Mouse (Mus musculus) liver, embryonic 11.5 days (tissue): ENCODE data around the gene Bcl9l. TPM values are rescaled to one million over a fixed set of nuclear protein-coding genes. Genes with fewer than 3 reads are reported as not detected.

ENCODE experiments used
- ATAC-seq: fragments of 200-750 bp; cut with Nextera tagmentation; replicated peaks from 2 replicates; pipeline ENCODE4 v1.8.0; 2017; ENCODE audit warnings: moderate number of reproducible peaks, mild to moderate bottlenecking, moderate TSS enrichment, moderate library complexity; ENCODE audit not compliant: low FRiP score
- DNase-seq: peaks from one replicate; pipeline ENCODE4 v3.0.0-alpha.2; 2017; ENCODE audit warnings: low spot score
- H3K27ac ChIP-seq: fragments of 300-500 bp; sonication (generic); 2 replicates; pipeline ENCODE4 v1.5.1; 2014; ENCODE audit warnings: mild to moderate bottlenecking, low read depth, low read length, control low read depth
- H3K27me3 ChIP-seq: fragments of 300-500 bp; sonication (generic); replicated peaks from 2 replicates; pipeline ENCODE4 v1.6.1; 2014; ENCODE audit warnings: low read length, mixed read lengths; ENCODE audit not compliant: control insufficient read depth, insufficient read depth
- H3K36me3 ChIP-seq: fragments of 300-500 bp; sonication (generic); 2 replicates; pipeline ENCODE4 v1.6.1; 2014; ENCODE audit warnings: mild to moderate bottlenecking, low read length, moderate library complexity, mixed read lengths; ENCODE audit not compliant: control insufficient read depth, insufficient read depth
- H3K4me1 ChIP-seq: fragments of 300-500 bp; sonication (generic); replicated peaks from 2 replicates; pipeline ENCODE4 v1.6.1; 2014; ENCODE audit warnings: low read length, mixed read lengths; ENCODE audit not compliant: control insufficient read depth, insufficient read depth
- H3K4me2 ChIP-seq: fragments of 300-500 bp; sonication (generic); 2 replicates; pipeline ENCODE4 v1.6.1; 2014; ENCODE audit warnings: mild to moderate bottlenecking, control low read depth, moderate library complexity
- H3K4me3 ChIP-seq: fragments of 300-500 bp; sonication (generic); 2 replicates; pipeline ENCODE4 v1.5.1; 2014; ENCODE audit warnings: low read depth, low read length, control low read depth
- H3K9ac ChIP-seq: fragments of 300-500 bp; sonication (generic); 2 replicates; pipeline ENCODE4 v1.6.1; 2014; ENCODE audit warnings: low read depth, low read length, control low read depth
- H3K9me3 ChIP-seq: fragments of 300-500 bp; sonication (generic); 2 replicates; pipeline ENCODE4 v1.6.1; 2016; ENCODE audit warnings: low read length, inconsistent platforms, mixed read lengths; ENCODE audit not compliant: control insufficient read depth
- WGBS: fragments of 180-500 bp; shearing (Covaris S2); extraction: QIAGEN DNeasy Blood & Tissue Kit; methylation state at CpG from one replicate; pipeline ENCODE4 v1.1.7; 2014; 5-methylcytosine and 5-hydroxymethylcytosine counted together
- polyA plus RNA-seq: library from polyadenylated mRNA; unstranded; fragments of >200 nt; fragmentation: Nextera tagmentation; extraction: Ambion mirVana; gene quantifications from 2 replicates; pipeline ENCODE4 v1.2.1, GENCODE M21; 2014

The Bcl9l gene
- polyA plus RNA-seq, 1 experiment from 2014 or later, result 5.0 TPM

DNA sequence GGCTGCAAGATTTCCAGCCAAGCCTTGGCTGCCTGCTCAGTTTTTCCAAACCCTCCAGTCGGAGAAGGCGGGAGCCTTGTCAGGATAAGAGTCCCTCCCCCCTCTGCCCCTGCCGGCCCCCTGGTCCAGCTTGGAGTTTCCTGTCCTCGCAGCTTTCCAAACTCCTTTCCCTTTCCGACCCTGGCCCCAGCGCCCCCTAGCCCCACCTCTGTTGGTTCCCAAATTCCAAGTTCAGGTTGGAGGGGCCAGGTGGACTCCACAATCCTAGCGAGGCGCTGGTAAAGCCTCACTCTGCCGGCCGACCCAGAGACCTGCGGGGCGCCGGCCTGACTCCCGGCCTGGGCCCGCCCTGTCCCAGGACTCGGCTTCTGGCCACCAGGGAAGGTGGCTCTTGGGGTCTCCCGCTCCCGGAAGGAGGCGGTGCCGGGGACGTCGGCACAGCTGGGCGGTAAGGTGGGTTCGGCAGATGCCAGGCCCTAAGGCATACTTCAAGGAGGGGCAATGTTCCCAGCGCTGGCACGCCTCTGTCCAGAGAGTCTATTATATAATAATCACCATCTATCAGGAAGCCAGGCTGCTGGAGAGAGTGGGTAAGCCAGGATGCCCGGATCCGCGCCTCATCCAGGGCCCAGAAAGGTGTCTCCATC, 3.5 kb upstream of the Bcl9l start:
- WGBS, result under 1% methylated on average over 29 of the region's 29 CpGs
- Histone ChIP-seq H3K4me1 (peaks cover 21% of the 10 kb centered on the region), H3K9me3 (no peaks in the 10 kb centered on the region), H3K9ac (peak overlapping the region; percentile 58), H3K4me2 (peak overlapping the region; percentile 98), H3K27ac (peak overlapping the region; percentile 89), H3K4me3 (peak overlapping the region; percentile 67), H3K36me3 (no peaks in the 10 kb centered on the region), H3K27me3 (peaks cover 3% of the 10 kb centered on the region; the same call in 1 of the 2 replicates)
- ATAC-seq (peak; percentile 18; the same call in 1 of the 2 replicates), DNase-seq (peak; percentile 79)

DNA sequence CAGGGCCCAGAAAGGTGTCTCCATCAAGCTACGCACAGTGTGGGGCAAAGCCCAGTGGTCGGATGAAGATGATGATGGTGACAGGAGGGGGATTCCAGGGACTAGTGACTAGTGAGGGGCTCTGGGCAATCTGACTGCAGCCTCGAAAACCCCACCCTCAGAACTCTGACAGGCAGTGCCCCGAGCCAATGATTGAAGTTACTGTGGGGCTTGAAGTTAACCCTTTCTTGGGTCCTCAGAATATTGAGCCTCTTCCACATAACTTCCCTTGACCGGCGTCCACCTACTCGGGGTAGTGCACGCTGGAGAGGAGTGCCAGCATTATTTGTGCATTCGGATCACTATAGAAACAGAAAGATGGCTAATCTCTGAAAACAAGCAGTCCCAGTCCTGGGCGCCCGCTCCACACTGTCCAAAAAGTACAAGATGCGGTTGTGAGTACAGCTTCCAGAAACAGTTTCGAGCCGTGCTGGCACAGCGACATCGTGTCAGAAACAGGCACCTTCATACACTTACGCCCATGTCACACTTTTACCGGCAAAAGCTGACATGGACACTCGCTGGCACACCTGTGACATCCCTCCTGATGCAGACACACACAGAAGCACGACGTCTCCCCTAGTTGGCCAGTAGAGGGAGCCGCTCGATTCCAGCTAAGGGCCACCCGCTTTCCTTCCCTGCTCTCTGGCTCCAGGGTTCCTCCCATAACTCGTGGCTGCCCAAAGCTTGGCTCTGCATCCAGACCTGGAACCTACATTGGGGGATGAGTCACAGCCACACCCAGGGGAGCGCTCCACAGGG, 2.8 kb upstream of the Bcl9l start:
- peaks cover 3% of the 10 kb centered on the region; the same call in 1 of the 2 replicates for H3K27me3 ChIP-seq
- H3K4me2 ChIP-seq, result peak overlapping the region; percentile 98
- peak overlapping the region; percentile 67 for H3K4me3 ChIP-seq
- no peaks in the 10 kb centered on the region for H3K36me3 ChIP-seq
- H3K9ac ChIP-seq, result peak overlapping the region; percentile 58; the same call in 1 of the 2 replicates
- peaks cover 27% of the 10 kb centered on the region for H3K4me1 ChIP-seq
- WGBS, result under 1% methylated on average over 26 of the region's 26 CpGs
- ATAC-seq, result peak; percentile 60
- H3K27ac ChIP-seq, result peak overlapping the region; percentile 89; the same call in 1 of the 2 replicates
- H3K9me3 ChIP-seq, result no peaks in the 10 kb centered on the region
- DNase-seq, result peak; percentile 84

DNA sequence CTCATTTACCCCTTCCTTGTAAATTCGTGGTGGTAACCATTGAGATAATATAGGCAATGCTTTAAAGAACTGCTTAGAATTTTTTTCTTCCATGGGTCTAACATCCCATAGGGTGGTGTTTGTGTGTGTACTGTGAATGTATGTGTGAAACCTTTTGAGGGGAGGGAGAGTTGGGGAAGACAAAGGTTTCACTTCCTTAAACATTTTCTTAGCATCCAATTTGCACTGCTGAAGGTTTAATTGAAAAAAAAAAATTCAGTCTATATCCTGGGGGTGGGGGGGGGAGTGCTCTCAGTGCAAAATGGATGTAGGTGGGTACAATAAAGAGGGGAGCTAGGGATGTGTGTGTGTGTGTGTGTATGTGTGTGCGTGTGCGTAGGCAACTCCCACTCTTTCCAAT, 513 bp upstream of the Bcl9l start:
- Histone ChIP-seq H3K27me3 (peaks cover 3% of the 10 kb centered on the region; the same call in 1 of the 2 replicates), H3K4me3 (peak overlapping the region; percentile 78), H3K4me2 (peak overlapping the region; percentile 84), H3K27ac (peak overlapping the region; percentile 73; the same call in 1 of the 2 replicates), H3K36me3 (no peaks in the 10 kb centered on the region), H3K9ac (no peak overlapping the region), H3K9me3 (no peaks in the 10 kb centered on the region), H3K4me1 (peaks cover 46% of the 10 kb centered on the region)
- no peak for ATAC-seq
- DNase-seq, result no peak
- 4% methylated on average over 3 of the region's 3 CpGs for WGBS

DNA sequence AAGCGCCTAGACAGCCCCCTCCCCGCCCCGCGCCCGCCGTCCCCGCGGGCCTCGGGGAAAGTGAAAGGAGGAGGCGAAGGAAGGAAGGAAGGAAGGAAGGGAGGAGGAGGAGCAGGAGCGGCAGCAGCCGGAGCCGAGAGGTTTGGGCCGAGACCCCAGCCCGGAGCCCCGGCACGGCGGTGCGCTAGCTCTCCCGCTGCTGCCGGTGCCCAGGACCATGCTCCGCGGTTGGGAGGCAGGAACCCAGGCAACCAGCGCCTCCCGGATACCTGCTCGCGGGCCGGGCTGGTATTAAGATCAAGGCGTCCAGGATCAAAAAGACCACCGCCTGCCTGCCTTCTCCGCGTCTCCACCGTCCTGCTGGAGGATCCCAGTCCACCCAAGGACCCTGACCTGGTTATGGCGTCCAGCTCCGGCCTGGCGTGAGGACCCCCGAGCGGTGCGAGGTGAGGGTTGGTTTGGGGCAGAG, 450 bp downstream of the Bcl9l start:
- Histone ChIP-seq H3K4me1 (peaks cover 48% of the 10 kb centered on the region), H3K9ac (peak overlapping the region; percentile 80), H3K4me3 (peak overlapping the region; percentile 78), H3K9me3 (no peaks in the 10 kb centered on the region), H3K36me3 (no peaks in the 10 kb centered on the region), H3K27me3 (peaks cover 3% of the 10 kb centered on the region; the same call in 1 of the 2 replicates), H3K4me2 (peak overlapping the region; percentile 84), H3K27ac (peak overlapping the region; percentile 73)
- ATAC-seq (no peak), DNase-seq (no peak)
- WGBS, result 0% methylated on average over 33 of the region's 39 CpGs

DNA sequence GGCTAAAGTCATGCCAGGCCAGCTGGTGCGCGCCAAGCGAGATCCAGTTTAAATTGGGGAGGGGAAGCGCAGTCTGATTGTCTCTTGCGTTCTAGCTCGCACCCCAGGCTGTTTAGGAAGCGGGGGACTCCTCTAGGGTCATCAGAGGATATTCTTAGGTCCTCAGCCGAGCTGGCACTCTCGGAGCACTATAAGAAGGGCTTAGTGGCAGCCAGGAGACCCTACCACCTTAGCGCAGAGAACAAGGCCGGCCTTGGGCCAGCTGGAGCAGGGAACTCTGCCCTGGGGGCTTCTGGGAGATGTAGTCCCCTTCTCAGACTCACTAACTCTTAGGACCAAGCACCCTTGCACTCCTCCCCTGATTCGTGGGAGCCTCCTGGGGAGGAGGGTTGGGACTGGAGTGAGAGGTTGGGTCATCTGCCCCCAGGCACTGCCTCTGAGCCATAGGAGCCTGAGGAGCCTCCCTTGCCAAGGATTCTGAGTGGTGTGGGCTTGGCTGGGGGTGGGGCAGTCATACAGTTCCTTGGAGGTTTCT, 952 bp downstream of the Bcl9l start:
- DNase-seq (no peak), ATAC-seq (0 out of 2 replicates have a peak, but pooled peaks have one; percentile 23)
- peak overlapping the region; percentile 73 for H3K27ac ChIP-seq
- H3K4me3 ChIP-seq, result peak overlapping the region; percentile 78
- no peaks in the 10 kb centered on the region for H3K36me3 ChIP-seq
- H3K4me2 ChIP-seq, result peak overlapping the region; percentile 84
- H3K9ac ChIP-seq, result peak overlapping the region; percentile 80
- under 1% methylated on average over 12 of the region's 12 CpGs for WGBS
- H3K9me3 ChIP-seq, result no peaks in the 10 kb centered on the region
- H3K27me3 ChIP-seq, result peaks cover 3% of the 10 kb centered on the region; the same call in 1 of the 2 replicates
- peaks cover 51% of the 10 kb centered on the region for H3K4me1 ChIP-seq

DNA sequence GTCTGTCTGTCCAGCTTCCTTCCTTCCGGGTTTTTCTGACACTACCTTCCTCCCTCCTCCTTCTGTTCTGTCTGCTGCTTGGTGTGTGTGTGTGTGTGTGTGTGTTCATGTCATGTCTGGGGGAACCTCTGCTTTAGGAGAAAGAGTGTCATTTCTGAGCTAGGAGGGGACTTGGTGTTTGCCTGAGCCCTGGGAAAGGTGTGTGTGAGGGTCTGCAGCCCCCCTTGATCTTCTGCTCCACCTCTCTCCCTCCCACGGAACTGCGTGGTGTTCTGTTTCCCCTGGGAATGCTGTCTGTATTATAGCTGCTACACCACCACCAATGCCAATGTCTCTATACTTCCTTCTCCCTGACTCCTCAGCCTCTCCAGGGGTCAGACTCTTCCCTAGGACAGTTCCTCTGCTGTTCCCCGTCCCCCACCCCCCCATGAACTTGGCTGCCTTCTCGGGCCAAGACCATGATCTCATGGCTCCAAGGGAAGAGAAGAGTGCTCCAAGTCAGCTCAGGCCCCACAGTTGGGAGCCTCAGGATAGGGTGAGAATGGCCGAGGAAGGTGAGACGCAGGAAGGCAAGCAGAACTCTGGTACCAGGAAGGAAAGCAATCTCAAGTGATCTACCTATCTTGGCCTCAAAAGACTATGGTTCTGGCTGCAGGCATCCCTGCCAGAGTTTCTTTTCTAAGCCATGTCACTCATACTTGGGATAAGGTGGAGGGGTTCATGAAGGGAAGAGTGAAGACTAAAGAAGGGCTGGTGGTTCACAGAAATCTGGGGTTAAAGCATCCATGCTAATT, 1.9 kb downstream of the Bcl9l start:
- no peak for ATAC-seq
- H3K9me3 ChIP-seq, result no peaks in the 10 kb centered on the region
- peak overlapping the region; percentile 78 for H3K4me3 ChIP-seq
- H3K27me3 ChIP-seq, result peaks cover 3% of the 10 kb centered on the region; the same call in 1 of the 2 replicates
- peaks cover 58% of the 10 kb centered on the region for H3K4me1 ChIP-seq
- 36% methylated on average over 7 of the region's 7 CpGs for WGBS
- no peaks in the 10 kb centered on the region for H3K36me3 ChIP-seq
- DNase-seq, result no peak
- peak overlapping the region; percentile 84 for H3K4me2 ChIP-seq
- peak overlapping the region; percentile 80; the same call in 1 of the 2 replicates for H3K9ac ChIP-seq
- 0 out of 2 replicates have a peak overlapping the region, but pooled peaks have one; percentile 15 for H3K27ac ChIP-seq

DNA sequence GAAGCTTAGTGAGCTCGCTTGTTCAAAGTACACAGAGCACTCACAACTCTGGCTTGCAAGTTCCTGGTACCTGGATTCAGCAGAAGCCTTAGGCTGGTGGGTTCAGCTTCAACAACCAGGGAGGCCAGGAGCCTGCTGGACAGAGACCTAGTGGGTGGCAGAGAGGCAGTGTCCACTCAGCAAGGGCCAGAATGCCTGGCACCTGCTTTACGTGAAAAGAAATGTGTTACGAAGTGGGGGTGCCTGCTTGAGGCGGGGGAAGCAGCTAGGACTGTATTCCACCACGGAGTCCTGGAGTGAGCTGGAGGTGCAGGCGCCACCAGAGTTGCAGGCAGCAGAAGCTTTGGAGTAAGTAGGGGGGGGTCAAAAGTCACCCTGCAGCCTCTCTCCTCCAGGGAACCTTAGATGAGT, 2.5 kb downstream of the Bcl9l start:
- Histone ChIP-seq H3K27me3 (peaks cover 3% of the 10 kb centered on the region; the same call in 1 of the 2 replicates), H3K36me3 (no peaks in the 10 kb centered on the region), H3K4me3 (peak overlapping the region; percentile 25), H3K4me2 (peak overlapping the region; percentile 84), H3K27ac (no peak overlapping the region; the same call in 1 of the 2 replicates), H3K9ac (peak overlapping the region; percentile 2; the same call in 1 of the 2 replicates), H3K9me3 (no peaks in the 10 kb centered on the region), H3K4me1 (peaks cover 64% of the 10 kb centered on the region)
- ATAC-seq, result no peak
- DNase-seq, result no peak
- 46% methylated on average over 6 of the region's 6 CpGs for WGBS
